ENCODE assay signal across 8 mouse cellular contexts in the genomic region with DNA sequence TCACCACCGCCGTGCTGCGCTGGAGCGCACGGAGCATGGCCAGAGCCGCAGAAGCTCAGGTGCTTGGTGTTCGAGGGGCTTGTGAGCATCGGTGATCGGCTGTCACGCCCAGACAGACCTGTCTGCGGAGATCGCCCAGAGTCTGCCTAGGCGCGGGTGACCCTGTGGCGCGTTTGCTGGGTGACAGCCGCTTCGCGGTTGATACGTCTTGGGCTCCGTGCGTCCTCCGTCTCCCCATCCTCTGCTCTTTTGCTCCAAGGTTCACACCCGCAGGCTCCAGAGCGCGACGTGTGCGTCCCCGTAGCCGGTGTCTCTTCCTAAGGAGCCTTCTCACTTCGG.
A peak's percentile ranks its signal among the peaks of the same experiment; 100 is the strongest.
DNase-seq lines count a peak whose midpoint lies in the region; ATAC-seq and TF ChIP-seq lines count a peak whose summit lies in the region.

No protein-coding gene starts in this region.

- DNase-seq in kidney, postnatal 0 days (ENCODE audit: low spot score) = no peak
- no peak for DNase-seq in kidney, postnatal 25 days
- DNase-seq in embryonic facial prominence, embryonic 10.5 days (ENCODE audit: low spot score) = no peak
- no peak for DNase-seq in intestine, embryonic 14.5 days (ENCODE audit: low spot score)
- DNase-seq in midbrain, postnatal 0 days (ENCODE audit: low spot score) = no peak
- DNase-seq in thymus, postnatal 4 days = no peak
- no peak for DNase-seq in layer of hippocampus, postnatal 25 days (ENCODE audit: extremely low spot score in 1 of 2, low spot score in 1 of 2)
- no peak for DNase-seq in frontal cortex, postnatal 14 days (ENCODE audit: low spot score in 2 of 2)

- H3K9ac ChIP-seq in kidney, postnatal 0 days (ENCODE audit: low read depth, low read length) = peak overlapping the region; percentile 58
- peak overlapping the region; percentile 45 for H3K9ac ChIP-seq in intestine, embryonic 14.5 days (ENCODE audit: low read length)
- H3K9ac ChIP-seq in midbrain, postnatal 0 days (replicated peaks; ENCODE audit: low read length, poor library complexity, severe bottlenecking) = peak overlapping the region; percentile 84

- peaks cover 15% of the 10 kb centered on the region for H3K4me1 ChIP-seq in kidney, postnatal 0 days (replicated peaks; ENCODE audit: insufficient read depth, low read length)
- H3K4me1 ChIP-seq in embryonic facial prominence, embryonic 10.5 days = peaks cover 25% of the 10 kb centered on the region
- H3K4me1 ChIP-seq in intestine, embryonic 14.5 days (replicated peaks; ENCODE audit: control insufficient read depth, insufficient read depth, low read length) = peaks cover 52% of the 10 kb centered on the region
- H3K4me1 ChIP-seq in midbrain, postnatal 0 days (ENCODE audit: insufficient read depth, low read length) = peaks cover 8% of the 10 kb centered on the region

- under 1% methylated on average over 31 of the region's 31 CpGs for WGBS in kidney, postnatal 0 days
- WGBS in embryonic facial prominence, embryonic 10.5 days = under 1% methylated on average over 31 of the region's 31 CpGs
- WGBS in intestine, embryonic 14.5 days = under 1% methylated on average over 31 of the region's 31 CpGs
- WGBS in midbrain, postnatal 0 days = under 1% methylated on average over 31 of the region's 31 CpGs

- H3K27me3 ChIP-seq in kidney, postnatal 0 days (ENCODE audit: insufficient read depth, low read length) = no peaks in the 10 kb centered on the region
- H3K27me3 ChIP-seq in embryonic facial prominence, embryonic 10.5 days (replicated peaks; ENCODE audit: low read depth, poor library complexity, severe bottlenecking) = peaks cover 65% of the 10 kb centered on the region
- H3K27me3 ChIP-seq in intestine, embryonic 14.5 days (replicated peaks; ENCODE audit: control insufficient read depth, insufficient read depth, low read length) = peaks cover 14% of the 10 kb centered on the region
- H3K27me3 ChIP-seq in midbrain, postnatal 0 days (ENCODE audit: insufficient read depth, low read length) = no peaks in the 10 kb centered on the region

- no peak overlapping the region for H3K27ac ChIP-seq in kidney, postnatal 0 days
- H3K27ac ChIP-seq in embryonic facial prominence, embryonic 10.5 days (replicated peaks) = peak overlapping the region; percentile 91; the same call in 1 of the 2 replicates
- 0 out of 2 replicates have a peak overlapping the region, but pooled peaks have one; percentile 76 for H3K27ac ChIP-seq in intestine, embryonic 14.5 days (ENCODE audit: low read depth)
- peak overlapping the region; percentile 84 for H3K27ac ChIP-seq in midbrain, postnatal 0 days (ENCODE audit: low read depth, low read length)

- no peak for TF ChIP-seq CTCF in kidney, postnatal 0 days (IDR thresholded peaks at IDR 0.05; ENCODE audit: low read depth)
- TF ChIP-seq CTCF in midbrain, postnatal 0 days (IDR thresholded peaks at IDR 0.05) = no peak

- H3K36me3 ChIP-seq in kidney, postnatal 0 days (ENCODE audit: insufficient read depth, low read length) = no peaks in the 10 kb centered on the region
- no peaks in the 10 kb centered on the region for H3K36me3 ChIP-seq in embryonic facial prominence, embryonic 10.5 days (replicated peaks)
- no peaks in the 10 kb centered on the region for H3K36me3 ChIP-seq in intestine, embryonic 14.5 days (ENCODE audit: control insufficient read depth, insufficient read depth, low read length)
- no peaks in the 10 kb centered on the region for H3K36me3 ChIP-seq in midbrain, postnatal 0 days (ENCODE audit: insufficient read depth, low read length)

- no peaks in the 10 kb centered on the region for H3K9me3 ChIP-seq in kidney, postnatal 0 days (replicated peaks; ENCODE audit: low read length)
- H3K9me3 ChIP-seq in embryonic facial prominence, embryonic 10.5 days = no peaks in the 10 kb centered on the region
- no peaks in the 10 kb centered on the region for H3K9me3 ChIP-seq in intestine, embryonic 14.5 days (ENCODE audit: control insufficient read depth, low read length)
- H3K9me3 ChIP-seq in midbrain, postnatal 0 days (ENCODE audit: low read length) = no peaks in the 10 kb centered on the region

- H3K4me2 ChIP-seq in kidney, postnatal 0 days (ENCODE audit: low read length) = peak overlapping the region; percentile 96
- H3K4me2 ChIP-seq in intestine, embryonic 14.5 days (ENCODE audit: low read length) = peak overlapping the region; percentile 87
- H3K4me2 ChIP-seq in midbrain, postnatal 0 days (ENCODE audit: low read depth, low read length, poor library complexity, severe bottlenecking) = peak overlapping the region; percentile 77

- ATAC-seq in kidney, postnatal 0 days (replicated peaks; ENCODE audit: low FRiP score, low read depth) = no peak
- peak; percentile 34 for ATAC-seq in intestine, embryonic 14.5 days (replicated peaks; ENCODE audit: low FRiP score, low TSS enrichment, low read depth)
- no peak for ATAC-seq in midbrain, postnatal 0 days (ENCODE audit: low FRiP score)

- peak overlapping the region; percentile 38 for H3K4me3 ChIP-seq in kidney, postnatal 0 days (replicated peaks; ENCODE audit: low read depth, low read length)
- peak overlapping the region; percentile 67 for H3K4me3 ChIP-seq in embryonic facial prominence, embryonic 10.5 days
- H3K4me3 ChIP-seq in intestine, embryonic 14.5 days (ENCODE audit: low read depth, low read length) = peak overlapping the region; percentile 61
- peak overlapping the region; percentile 68 for H3K4me3 ChIP-seq in midbrain, postnatal 0 days (ENCODE audit: low read depth, low read length)
